Mouse (Mus musculus) cerebellum, adult 11-12 months (tissue): ENCODE data around the gene Nkapl.

ENCODE experiments used
- DNase-seq: peaks from one replicate; pipeline ENCODE4 v3.0.0; 2022

The Nkapl gene

DNA sequence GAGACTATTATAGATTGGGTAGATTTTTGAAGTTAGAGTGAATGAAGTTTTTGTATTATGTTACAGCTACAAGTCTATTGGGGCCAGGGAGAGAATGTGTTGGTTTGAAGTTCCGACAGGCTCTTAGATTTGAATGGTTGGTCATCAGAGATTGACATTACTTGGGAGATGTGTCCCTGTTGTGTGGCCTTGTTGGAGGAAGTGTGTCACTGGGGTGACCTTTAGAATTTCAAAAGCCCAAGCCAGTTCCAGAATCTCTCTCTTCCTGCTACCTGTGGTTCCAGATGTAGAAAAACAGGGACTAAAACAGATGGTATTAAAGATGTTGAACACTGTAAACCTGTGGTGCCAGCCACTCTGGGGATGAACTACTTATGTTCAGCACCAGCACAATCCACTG lies 40.7 kb downstream of the Nkapl start:
- DNase-seq, result no peak

DNA sequence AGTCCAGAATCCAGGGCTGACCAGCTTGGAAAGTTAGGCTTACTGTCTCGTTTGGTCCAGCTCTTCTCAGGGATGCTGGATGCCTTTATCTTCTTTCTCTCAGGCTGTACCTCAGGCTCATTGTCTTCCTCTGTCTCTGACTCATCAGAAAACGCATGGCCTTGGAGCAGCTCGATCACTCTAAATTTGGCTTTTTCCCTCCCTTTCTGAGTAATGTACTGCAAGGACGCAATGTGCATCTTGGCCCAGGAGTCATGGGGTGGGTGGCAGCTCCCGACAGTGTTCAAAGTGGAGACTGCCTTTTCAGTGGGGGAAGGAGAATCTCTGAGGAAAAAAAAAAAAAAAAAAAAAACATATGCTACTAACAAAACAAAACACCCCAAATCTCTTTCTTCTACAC lies 45.0 kb downstream of the Nkapl start:
- no peak for DNase-seq

DNA sequence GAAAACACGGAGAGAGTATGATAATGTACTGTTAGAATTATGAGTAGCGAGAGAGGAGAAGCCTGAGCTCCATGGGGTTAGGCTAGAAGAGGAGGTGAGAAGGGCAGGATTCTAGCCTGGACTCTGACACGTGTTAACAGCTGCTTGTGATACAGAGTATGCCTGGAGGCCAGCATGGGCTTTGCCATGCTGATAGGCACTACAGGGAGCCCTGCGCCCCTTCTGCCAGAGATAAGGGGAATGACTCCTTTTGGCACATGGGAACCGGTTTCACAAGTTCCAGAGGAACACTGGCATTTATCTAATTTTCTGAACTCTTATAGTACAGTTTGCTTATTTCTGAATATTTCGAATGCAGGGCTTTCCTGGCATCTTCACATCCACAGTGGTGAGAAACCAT lies 49.4 kb downstream of the Nkapl start:
- no peak for DNase-seq

DNA sequence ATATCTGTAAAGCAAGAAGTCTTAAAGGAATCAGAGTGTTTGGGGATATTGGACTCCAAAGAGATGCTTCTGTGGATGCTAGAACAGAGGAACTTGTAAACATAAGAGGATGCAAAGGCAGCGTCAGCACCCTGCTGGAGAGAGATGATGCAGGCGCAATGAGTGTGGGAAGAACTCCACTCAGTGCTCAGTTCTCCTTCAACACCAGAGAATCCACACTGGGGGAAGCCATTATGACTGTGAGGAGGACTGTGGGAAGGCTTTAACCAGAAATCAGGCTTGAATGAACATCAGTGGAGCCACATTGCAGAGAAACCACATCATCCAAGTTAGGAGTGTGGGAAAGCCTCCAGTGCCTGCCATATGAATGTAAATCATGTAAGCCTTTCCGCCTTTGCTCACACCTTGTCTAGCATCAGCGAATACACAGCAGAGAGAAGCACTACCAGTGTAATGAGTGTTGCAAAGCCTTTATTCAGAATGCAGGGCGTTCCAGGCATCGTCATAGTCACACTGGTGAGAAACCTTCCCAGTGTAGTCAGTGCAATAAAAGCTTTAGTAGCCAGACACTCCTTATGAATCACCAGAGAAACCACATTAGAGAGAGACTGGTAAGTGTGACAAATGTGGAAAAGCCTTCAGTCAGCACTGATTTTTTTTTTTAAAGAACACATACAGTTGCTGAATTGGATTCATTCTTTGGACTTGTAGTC lies 50.9 kb downstream of the Nkapl start:
- no peak for DNase-seq
